Mouse (Mus musculus) olfactory bulb, adult 2 months (tissue): ENCODE measurements around the gene Gja5.

Experiments used
- CTCF ChIP-seq: fragments of 200-500 bp; IDR thresholded peaks from 2 replicates; pipeline ENCODE4 v1.5.1; 2012; ENCODE audit warnings: low read depth, mild to moderate bottlenecking, low read length, moderate library complexity; ENCODE audit not compliant: insufficient read depth
- POLR2A ChIP-seq: fragments of 200-500 bp; IDR thresholded peaks from 2 replicates; pipeline ENCODE4 v1.6.1; 2012; ENCODE audit warnings: mild to moderate bottlenecking, low read depth, low read length, moderate library complexity; ENCODE audit not compliant: insufficient read depth

- TF ChIP-seq CTCF (no peak), POLR2A (no peak)
Observed at GRCm38 (mm10) chr3:97044188-97044587, 139.7 kb downstream of the Gja5 start.
